Mouse (Mus musculus): ENCODE measurements around the gene Ccna2.
A peak's percentile ranks its signal among the peaks of the same experiment; 100 is the strongest.
"Not testable (repeated sequence)": the region's sequence is repeated elsewhere in the genome, so short reads cannot be mapped to it uniquely, and the experiment has no call there.

Gene Ccna2

DNA sequence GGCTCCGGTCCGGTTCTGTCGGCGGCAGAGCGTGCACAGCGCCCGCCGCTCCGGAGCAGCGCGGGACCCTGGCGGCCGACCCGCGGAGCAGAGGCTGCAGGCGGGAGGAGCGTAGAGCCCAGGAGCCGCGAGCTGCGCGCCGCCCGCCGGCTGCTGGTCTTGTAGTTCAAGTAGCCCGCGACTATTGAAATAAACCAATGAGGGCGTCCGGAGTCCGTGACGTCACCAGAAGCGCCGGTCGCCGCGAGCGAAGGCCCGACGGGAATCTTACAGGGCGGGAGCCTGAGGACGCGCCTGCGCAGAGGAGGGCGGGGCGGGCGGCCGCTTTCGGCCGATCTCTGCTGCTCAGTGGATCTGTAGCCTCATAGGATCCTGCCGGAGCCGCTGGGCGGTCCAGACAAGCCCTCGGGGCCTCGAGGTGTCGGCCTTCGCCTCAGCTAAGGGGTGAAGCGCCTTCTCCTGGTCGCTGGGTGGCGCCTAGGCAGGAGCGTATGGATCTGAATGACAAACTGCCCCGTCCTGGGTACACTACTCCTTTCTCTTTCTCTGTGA lies at the start of gene Ccna2:
Gene Ccna2, minus strand, starts transcription at position 324 of the 552 bp plus-strand sequence.
- DNase-seq: peak; percentile 97 to 98

- DNase-seq: no peak
Measured at GRCm38 (mm10) chr3:36618181-36618580, 46.2 kb upstream of the Ccna2 start.

GRCm38 (mm10) chr3:36613908-36614255 lies 41.9 kb upstream of the Ccna2 start:
- DNase-seq: peak; percentile 35 to 42

DNA sequence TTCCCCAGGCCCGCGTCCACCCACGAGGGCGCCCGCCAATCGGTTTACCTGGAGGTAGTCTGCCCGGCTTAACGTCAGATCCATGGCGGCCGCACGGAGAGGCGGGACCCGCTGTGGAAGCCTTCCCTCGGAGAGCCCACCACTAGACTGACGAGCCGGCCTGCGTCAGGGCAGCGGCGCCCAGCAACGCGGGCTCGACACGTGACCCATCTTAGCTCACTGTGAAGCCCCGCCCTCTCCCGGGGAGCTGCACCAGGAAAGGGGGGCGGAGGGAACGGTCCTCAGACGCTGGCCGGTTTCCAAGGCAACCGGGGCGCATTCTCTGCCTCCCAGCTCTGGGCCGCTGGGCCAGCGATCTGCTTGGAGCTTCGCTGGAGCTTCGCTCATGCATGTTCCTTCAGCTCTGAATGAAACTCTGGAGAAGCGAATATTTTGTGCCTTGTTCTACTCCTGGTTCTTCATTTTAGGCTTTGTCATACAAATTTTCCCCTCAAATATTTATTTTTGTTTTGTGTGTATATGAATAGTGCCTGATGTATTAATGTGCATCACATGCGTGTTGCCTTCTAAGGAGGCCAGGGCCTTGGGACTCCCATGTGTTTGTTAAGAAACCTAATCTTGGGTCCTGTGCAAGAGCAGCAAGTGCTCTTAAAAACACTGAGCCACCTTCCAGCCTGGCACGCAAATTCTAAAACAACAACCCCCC lies 41.4 kb upstream of the Ccna2 start, which contains the start of gene Bbs7:
Gene Bbs7, minus strand, starts transcription at position 276 of the 706 bp plus-strand sequence.
- DNase-seq: peak; percentile 88 to 92

DNA sequence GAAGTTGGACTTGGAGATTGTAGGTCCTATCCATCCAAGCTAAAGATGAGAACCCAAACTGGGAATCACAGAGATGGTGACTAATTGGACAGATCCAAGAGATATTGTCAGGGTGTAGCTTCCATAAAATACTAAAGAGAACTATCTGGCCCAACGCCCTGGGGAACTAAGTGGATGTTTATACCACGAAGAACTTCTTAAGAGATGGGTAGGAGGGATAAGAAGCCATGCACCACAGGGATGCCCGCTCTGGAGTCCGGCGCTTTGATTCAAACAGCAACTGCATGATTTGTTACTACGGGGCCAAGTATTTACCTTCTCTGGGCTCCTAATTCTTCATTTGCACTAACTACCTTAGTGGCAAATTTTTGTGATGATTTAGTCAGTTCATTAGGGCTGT lies 40.7 kb upstream of the Ccna2 start:
- no peak for DNase-seq

DNA sequence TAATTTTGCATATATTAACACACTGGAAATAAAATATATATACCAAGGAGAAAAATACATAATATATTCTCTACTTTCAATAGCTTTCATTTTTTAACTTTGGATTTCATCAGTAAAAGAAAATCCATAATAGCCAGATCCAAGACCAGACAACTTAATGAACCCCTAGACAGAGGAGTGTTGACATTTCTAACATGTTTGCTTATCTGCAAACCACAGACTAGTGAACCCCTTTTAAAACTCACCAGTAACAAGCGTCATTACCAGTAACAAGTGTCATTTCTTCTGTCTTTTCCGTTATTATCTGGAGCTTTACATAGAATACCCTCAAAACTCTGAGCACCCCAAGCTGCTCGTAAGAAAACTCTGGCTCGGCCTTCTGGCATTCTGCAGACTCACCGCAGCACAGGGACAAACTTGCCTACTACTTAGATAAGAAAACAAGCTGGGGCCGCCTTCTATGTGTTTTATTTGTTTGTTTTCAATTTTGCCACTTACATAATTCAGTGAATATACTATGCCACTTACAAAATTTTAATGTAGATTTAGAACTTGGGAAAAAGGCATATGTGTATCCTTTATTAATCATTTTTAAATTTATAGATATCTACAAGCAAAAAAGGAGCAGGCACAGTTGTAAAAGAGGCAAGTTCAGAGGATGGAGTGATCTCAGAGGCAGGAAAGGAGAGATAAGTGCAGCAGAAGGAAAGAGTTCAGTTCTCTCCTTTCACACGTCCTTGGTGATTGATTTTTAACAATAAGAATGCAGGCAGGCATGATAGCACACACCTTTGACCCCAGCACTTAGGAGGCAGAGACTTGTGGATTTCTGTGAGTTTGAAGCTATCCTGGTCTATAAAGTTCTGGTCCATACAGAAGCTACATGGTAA lies 34.2 kb upstream of the Ccna2 start:
- DNase-seq: no peak

- DNase-seq: not testable (repeated sequence)
Measured at GRCm38 (mm10) chr3:36599773-36600172, 27.8 kb upstream of the Ccna2 start.

- no peak for DNase-seq
Measured at GRCm38 (mm10) chr3:36598811-36599210, 26.9 kb upstream of the Ccna2 start.

DNA sequence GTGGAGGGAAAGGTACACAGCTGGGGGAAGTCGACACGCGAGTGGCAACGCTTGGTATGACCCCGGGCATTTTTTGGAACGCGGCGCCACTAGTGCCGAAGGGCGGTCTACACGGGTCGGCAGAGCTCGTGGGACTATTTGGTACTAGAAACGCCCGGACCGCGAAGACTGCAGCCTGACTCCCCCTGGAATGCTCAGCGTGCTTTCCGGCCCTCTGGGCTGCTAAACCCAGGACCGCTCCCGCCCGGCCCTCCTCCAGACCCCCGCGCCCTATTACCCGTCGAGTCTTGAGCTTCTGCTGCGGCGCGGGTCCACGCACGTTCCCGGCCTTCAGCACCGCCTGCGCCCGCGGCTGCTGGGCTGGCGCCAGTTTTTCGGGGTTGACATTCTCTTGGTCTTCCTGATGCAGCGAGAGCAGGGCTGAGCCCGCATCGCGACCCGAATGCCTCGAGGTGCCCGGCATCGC lies 556 bp downstream of the Ccna2 start:
- DNase-seq: no peak

DNA sequence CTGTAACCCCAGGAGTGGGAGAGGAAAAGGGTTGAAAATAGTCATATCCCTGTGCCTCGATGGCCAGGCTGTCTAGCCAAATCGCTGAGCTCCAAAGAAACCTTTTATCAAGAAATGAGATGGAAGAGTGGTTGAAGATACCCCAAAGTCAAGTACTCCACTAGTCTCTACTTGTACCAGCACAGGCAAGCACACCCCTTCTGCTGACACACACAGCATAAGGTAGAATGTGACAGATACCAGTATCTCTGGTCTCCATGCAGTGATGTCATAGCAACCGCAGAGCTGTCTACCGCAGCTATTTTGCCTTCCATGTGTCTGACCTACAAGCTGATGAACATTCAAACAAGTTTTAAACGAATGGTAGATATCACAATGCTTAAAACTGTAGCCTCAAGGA lies 2.1 kb downstream of the Ccna2 start:
- DNase-seq: no peak

DNA sequence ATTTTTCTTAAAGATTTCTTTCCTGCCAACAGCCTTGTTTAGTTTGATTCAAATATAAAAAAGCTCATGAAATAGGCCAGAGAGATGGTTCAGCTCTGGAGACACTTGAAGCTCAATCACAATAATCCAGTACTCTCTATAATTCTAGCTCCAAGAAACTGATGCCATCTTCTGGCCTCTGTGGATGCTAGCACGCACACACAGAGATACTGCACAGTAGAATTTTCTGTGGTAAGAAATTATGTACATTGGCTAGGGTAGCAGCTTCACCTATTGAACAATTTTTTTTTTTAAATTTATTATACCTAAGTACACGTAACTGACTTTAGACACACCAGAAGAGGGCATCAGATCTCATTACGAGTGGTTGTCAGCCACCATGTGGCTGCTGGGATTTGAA lies 8.3 kb downstream of the Ccna2 start:
- no peak for DNase-seq

- DNase-seq: no peak
Measured at GRCm38 (mm10) chr3:36559606-36560005, 12.3 kb downstream of the Ccna2 start.

GRCm38 (mm10) chr3:36557601-36558000 lies 14.3 kb downstream of the Ccna2 start:
- DNase-seq: no peak

GRCm38 (mm10) chr3:36552406-36553047 lies 19.4 kb downstream of the Ccna2 start, which contains the start of gene Exosc9:
Gene Exosc9, plus strand, starts transcription at chr3:36552606.
- DNase-seq: peak; percentile 96

DNA sequence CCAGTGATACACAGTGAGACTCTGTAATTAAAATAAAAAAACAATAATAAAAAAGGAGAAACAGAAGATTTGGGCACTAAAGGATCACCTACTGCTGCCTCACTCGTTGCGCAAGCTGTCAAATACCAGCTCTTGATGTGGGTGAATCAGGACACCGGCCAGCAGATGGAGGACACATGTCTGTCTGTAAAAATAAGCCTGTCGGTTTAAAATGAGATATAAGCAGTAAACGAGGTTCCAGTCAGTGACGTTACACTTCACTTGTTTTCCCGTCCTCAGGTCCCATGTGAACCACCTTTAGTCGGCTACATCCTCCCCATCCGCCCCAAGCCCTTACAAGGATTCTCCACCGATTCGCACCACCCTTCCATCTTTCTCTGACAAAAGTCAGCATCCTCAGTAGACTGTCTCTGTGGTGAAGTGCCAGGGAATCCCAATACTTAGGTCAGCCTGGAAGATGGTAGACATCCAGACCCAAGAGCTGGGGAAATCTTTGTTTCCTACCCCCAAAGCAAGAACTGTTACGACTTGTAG lies 20.0 kb downstream of the Ccna2 start:
- peak in 1 of 2 experiments; percentile 15 for DNase-seq

GRCm38 (mm10) chr3:36551343-36551742 lies 20.6 kb downstream of the Ccna2 start:
- DNase-seq: peak; percentile 10 to 24

DNA sequence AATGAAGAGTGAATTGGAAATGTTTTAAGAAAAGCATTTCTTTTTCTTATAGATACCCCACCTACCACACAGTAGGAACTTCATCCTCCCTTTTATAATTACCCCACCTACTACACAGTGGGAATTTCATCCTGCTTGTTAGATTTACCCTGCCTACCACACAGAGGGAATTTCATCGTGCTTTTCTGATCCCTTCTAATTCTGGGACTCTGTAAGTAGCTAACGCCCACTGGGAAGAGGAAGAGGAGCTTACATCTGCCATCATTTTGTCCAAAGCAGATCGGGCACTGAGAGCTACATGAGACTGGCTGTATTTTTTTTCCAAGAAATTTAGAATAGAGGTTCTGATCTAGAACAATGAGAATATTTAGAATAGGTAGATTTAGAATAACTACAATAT lies 27.0 kb downstream of the Ccna2 start:
- DNase-seq: no peak

DNA sequence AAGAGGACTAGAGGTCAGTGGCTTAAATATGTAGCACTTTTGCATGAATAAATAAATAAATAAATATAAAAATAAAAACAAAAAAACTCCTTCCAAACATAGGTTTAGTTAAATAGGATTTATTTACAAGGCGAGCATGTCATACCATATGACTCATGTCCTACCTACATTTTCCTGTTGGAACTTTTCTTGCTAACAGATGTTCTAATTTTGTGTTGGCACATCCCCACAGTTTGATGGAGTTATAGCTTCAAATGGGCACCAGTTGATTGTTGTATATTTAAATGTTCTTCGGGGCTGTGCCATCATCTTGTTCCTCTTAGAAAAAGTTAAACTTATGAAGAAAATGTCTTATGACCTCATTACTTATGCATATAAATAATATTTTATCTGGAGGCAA lies 30.6 kb downstream of the Ccna2 start:
- no peak for DNase-seq

- DNase-seq: no peak
Measured at GRCm38 (mm10) chr3:36540756-36541155, 31.2 kb downstream of the Ccna2 start.

DNA sequence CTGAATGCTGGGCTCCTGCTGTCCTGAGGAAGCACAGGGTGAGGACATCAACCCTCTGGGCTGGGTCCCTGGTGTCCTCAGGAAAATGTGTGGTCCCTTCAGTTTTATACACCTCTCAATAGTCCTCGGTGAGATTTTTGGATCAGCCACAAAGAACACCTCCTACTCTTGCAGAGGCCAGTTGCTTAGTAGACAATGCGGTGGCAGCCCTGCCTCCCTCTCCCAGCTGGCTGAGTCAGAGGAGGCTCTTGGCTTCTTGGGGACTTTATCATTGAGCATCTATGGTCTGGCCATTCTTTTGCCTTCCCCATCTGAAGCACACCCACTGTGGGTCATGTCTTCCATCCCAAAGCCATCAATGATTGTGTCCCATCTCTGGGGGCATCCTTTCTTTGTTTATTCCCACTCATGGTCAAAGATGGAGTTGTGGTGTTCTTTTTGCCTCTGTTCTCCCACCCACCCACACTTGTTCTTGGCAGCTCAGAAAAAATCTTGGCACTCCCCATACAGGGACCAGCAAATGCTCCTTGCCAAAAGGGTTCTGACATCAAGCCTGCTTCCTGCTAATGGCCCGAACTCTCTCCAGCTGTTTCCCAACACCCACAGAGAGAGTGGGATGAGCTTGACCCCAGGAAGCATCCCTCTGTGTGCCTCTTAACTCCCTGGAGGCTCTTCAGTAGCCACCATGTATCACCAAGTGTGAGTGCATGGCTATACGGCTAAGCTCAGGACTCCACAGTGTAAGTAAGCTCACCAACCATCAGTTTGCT lies 34.1 kb downstream of the Ccna2 start:
- no peak for DNase-seq

- DNase-seq: no peak
Measured at GRCm38 (mm10) chr3:36536041-36536440, 35.9 kb downstream of the Ccna2 start.

- no peak for DNase-seq
Measured at GRCm38 (mm10) chr3:36533201-36533672, 38.7 kb downstream of the Ccna2 start.
